Comparison of ENCODE assay signal across 24 mouse cellular contexts in genomic region chr11:63028131-63028530, GRCm38 (mm10). TPM values are rescaled to one million over a fixed set of nuclear protein-coding genes. Genes with fewer than 3 reads are reported as not detected.
A peak's percentile ranks its signal among the peaks of the same experiment; 100 is the strongest.
DNase-seq lines count a peak whose midpoint lies in the region; ATAC-seq lines count a peak whose summit lies in the region.
"Had no signal": no experiment of that assay in that cellular context is flagged by ENCODE, and none has a peak within 500 bp of the region (broad histone marks: within the 10 kb centered on the region; RNA-seq: fewer than 3 reads in every experiment).

No protein-coding gene starts in this region.

- no peaks in the 10 kb centered on the region for H3K9me3 ChIP-seq in kidney, embryonic 14.5 days (ENCODE audit: control insufficient read depth, low read length)
- H3K9me3 ChIP-seq: embryonic facial prominence, embryonic 15.5 days; forebrain, embryonic 10.5 days; heart, embryonic 15.5 days had no signal

- no peaks in the 10 kb centered on the region for H3K27me3 ChIP-seq in kidney, embryonic 14.5 days (ENCODE audit: control insufficient read depth, insufficient read depth, low read length)
- H3K27me3 ChIP-seq: embryonic facial prominence, embryonic 15.5 days; heart, embryonic 15.5 days had no signal

- no peak overlapping the region for H3K4me3 ChIP-seq in kidney, embryonic 14.5 days (ENCODE audit: low read length)
- H3K4me3 ChIP-seq: embryonic facial prominence, embryonic 15.5 days; erythroblast, embryonic 14.5 days; forebrain, embryonic 10.5 days; heart, embryonic 15.5 days had no signal

- 0 out of 2 replicates have a peak overlapping the region, but pooled peaks have one; percentile 12 for H3K27ac ChIP-seq in kidney, embryonic 14.5 days (ENCODE audit: low read depth, low read length)
- H3K27ac ChIP-seq: embryonic facial prominence, embryonic 15.5 days; forebrain, embryonic 10.5 days; heart, embryonic 15.5 days had no signal

- intact Hi-C loops in left cerebral cortex, postnatal 14 days (cut with DNase I), result no loop called here

- no peak overlapping the region for H3K4me2 ChIP-seq in kidney, embryonic 14.5 days (replicated peaks; ENCODE audit: low read depth, low read length)
- H3K4me2 ChIP-seq: embryonic facial prominence, embryonic 15.5 days; heart, embryonic 11.5 days; heart, embryonic 15.5 days had no signal

- H3K9ac ChIP-seq in kidney, embryonic 14.5 days (ENCODE audit: low read depth, low read length), result no peak overlapping the region
- H3K9ac ChIP-seq: embryonic facial prominence, embryonic 15.5 days; heart, embryonic 15.5 days had no signal

- WGBS in kidney, embryonic 14.5 days, result 83% methylated on average over 3 of the region's 3 CpGs

- no peak for DNase-seq in kidney, postnatal 25 days
- peak; percentile 34 to 58 for DNase-seq in lung, adult 18-20 months
- DNase-seq in lung, postnatal 14 days, result no peak
- DNase-seq in testis, postnatal 10 days (ENCODE audit: low spot score), result peak; percentile 17
- DNase-seq in testis, postnatal 14 days (ENCODE audit: low spot score), result no peak
- DNase-seq in left cerebral cortex, postnatal 14 days (ENCODE audit: low spot score in 2 of 2), result no peak
- DNase-seq: adrenal gland, adult 8-10 months; adrenal gland, postnatal 36 days; cerebellum, postnatal 10 days; gastrocnemius, postnatal 36 days; heart, adult 18-20 months; heart, postnatal 14 days had no signal

- H3K4me1 ChIP-seq in kidney, embryonic 14.5 days (ENCODE audit: control insufficient read depth, insufficient read depth, low read length), result peaks cover 5% of the 10 kb centered on the region; the same call in 1 of the 2 replicates

- no peaks in the 10 kb centered on the region for H3K36me3 ChIP-seq in kidney, embryonic 14.5 days (ENCODE audit: control insufficient read depth, insufficient read depth, low read length)
- H3K36me3 ChIP-seq: embryonic facial prominence, embryonic 15.5 days; forebrain, embryonic 10.5 days; heart, embryonic 15.5 days had no signal

- no peak for ATAC-seq in kidney, embryonic 14.5 days (ENCODE audit: low FRiP score, low TSS enrichment)
- ATAC-seq: forebrain, embryonic 14.5 days; hindbrain, embryonic 16.5 days had no signal

RNA-seq across cellular contexts. Expression of gene Tekt3, which starts 33.3 kb away (rescaled TPM):
- not detected in 2 replicates for polyA plus RNA-seq in kidney, embryonic 14.5 days (2014; fragmentation: Nextera tagmentation; extraction: Ambion mirVana)
- not detected for total RNA-seq in left cerebral cortex, postnatal 14 days (2021)
- total RNA-seq: adrenal gland, adult 8-10 months; adrenal gland, postnatal 36 days; ES-E14; gastrocnemius, adult 8-10 months; gastrocnemius, postnatal 36 days; heart, adult 18-20 months; heart, postnatal 14 days had no signal
- polyA plus RNA-seq: cerebellum, adult 2 months; embryonic facial prominence, embryonic 11.5 days; erythroblast, embryonic 14.5 days; forebrain, embryonic 10.5 days; forebrain, embryonic 14.5 days; heart, embryonic 11.5 days; heart, embryonic 15.5 days; hindbrain, embryonic 16.5 days had no signal

Comparison
In these comparisons a context has a peak if more than half of its experiments do, and no peak if none do; other contexts are left out.
1. DNase-seq: peak in lung, adult 18-20 months (2 of 2) and testis, postnatal 10 days (single experiment); none in kidney, postnatal 25 days (0 of 2), lung, postnatal 14 days (single experiment), testis, postnatal 14 days (single experiment) and left cerebral cortex, postnatal 14 days (0 of 2).